Mouse (Mus musculus) liver, embryonic 11.5 days (tissue): Measurements from ENCODE around the gene Prkar2b. TPM values are rescaled to one million over a fixed set of nuclear protein-coding genes. Genes with fewer than 3 reads are reported as not detected.
A peak's percentile ranks its signal among the peaks of the same experiment; 100 is the strongest.
"Not testable (repeated sequence)": the region's sequence is repeated elsewhere in the genome, so short reads cannot be mapped to it uniquely, and the experiment has no call there.

Experiments used
- ATAC-seq: fragments of 200-750 bp; cut with Nextera tagmentation; replicated peaks from 2 replicates; pipeline ENCODE4 v1.8.0; 2017; ENCODE audit warnings: moderate number of reproducible peaks, mild to moderate bottlenecking, moderate TSS enrichment, moderate library complexity; ENCODE audit not compliant: low FRiP score
- DNase-seq: peaks from one replicate; pipeline ENCODE4 v3.0.0-alpha.2; 2017; ENCODE audit warnings: low spot score
- H3K27ac ChIP-seq: fragments of 300-500 bp; sonication (generic); 2 replicates; pipeline ENCODE4 v1.5.1; 2014; ENCODE audit warnings: mild to moderate bottlenecking, low read depth, low read length, control low read depth
- H3K27me3 ChIP-seq: fragments of 300-500 bp; sonication (generic); replicated peaks from 2 replicates; pipeline ENCODE4 v1.6.1; 2014; ENCODE audit warnings: low read length, mixed read lengths; ENCODE audit not compliant: control insufficient read depth, insufficient read depth
- H3K36me3 ChIP-seq: fragments of 300-500 bp; sonication (generic); 2 replicates; pipeline ENCODE4 v1.6.1; 2014; ENCODE audit warnings: mild to moderate bottlenecking, low read length, moderate library complexity, mixed read lengths; ENCODE audit not compliant: control insufficient read depth, insufficient read depth
- H3K4me1 ChIP-seq: fragments of 300-500 bp; sonication (generic); replicated peaks from 2 replicates; pipeline ENCODE4 v1.6.1; 2014; ENCODE audit warnings: low read length, mixed read lengths; ENCODE audit not compliant: control insufficient read depth, insufficient read depth
- H3K4me2 ChIP-seq: fragments of 300-500 bp; sonication (generic); 2 replicates; pipeline ENCODE4 v1.6.1; 2014; ENCODE audit warnings: mild to moderate bottlenecking, control low read depth, moderate library complexity
- H3K4me3 ChIP-seq: fragments of 300-500 bp; sonication (generic); 2 replicates; pipeline ENCODE4 v1.5.1; 2014; ENCODE audit warnings: low read depth, low read length, control low read depth
- H3K9ac ChIP-seq: fragments of 300-500 bp; sonication (generic); 2 replicates; pipeline ENCODE4 v1.6.1; 2014; ENCODE audit warnings: low read depth, low read length, control low read depth
- H3K9me3 ChIP-seq: fragments of 300-500 bp; sonication (generic); 2 replicates; pipeline ENCODE4 v1.6.1; 2016; ENCODE audit warnings: low read length, inconsistent platforms, mixed read lengths; ENCODE audit not compliant: control insufficient read depth
- WGBS: fragments of 180-500 bp; shearing (Covaris S2); extraction: QIAGEN DNeasy Blood & Tissue Kit; methylation state at CpG from one replicate; pipeline ENCODE4 v1.1.7; 2014; 5-methylcytosine and 5-hydroxymethylcytosine counted together
- polyA plus RNA-seq: library from polyadenylated mRNA; unstranded; fragments of >200 nt; fragmentation: Nextera tagmentation; extraction: Ambion mirVana; gene quantifications from 2 replicates; pipeline ENCODE4 v1.2.1, GENCODE M21; 2014

Gene Prkar2b
- polyA plus RNA-seq, 1 experiment from 2014 or later, result 103 TPM

DNA sequence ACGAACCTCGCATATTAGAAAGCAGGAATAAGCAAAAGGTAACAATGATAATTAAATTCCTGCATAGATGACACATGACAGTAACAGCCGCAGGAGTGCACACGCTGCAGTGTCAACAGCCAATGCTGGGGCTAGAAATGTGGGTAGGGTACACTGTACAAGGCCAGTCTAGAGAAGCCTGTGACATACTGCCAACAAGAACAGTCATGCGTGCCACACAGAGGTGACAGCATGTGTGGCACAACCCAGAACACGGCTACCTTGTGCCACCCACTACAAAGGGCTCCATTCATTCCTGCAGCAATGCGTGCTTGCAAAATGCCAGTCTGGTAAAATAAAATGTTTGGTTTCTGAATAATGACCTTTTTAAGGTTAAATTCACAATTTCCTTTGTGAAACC is 28.2 kb downstream of the Prkar2b start:
- DNase-seq (no peak), ATAC-seq (no peak)
- Histone ChIP-seq H3K9ac (no peak overlapping the region), H3K27ac (no peak overlapping the region), H3K36me3 (peaks cover 2% of the 10 kb centered on the region; the same call in 1 of the 2 replicates), H3K27me3 (no peaks in the 10 kb centered on the region), H3K9me3 (no peaks in the 10 kb centered on the region; the same call in 1 of the 2 replicates), H3K4me3 (no peak overlapping the region), H3K4me2 (no peak overlapping the region), H3K4me1 (no peaks in the 10 kb centered on the region)
- 93% methylated on average over 7 of the region's 7 CpGs for WGBS

DNA sequence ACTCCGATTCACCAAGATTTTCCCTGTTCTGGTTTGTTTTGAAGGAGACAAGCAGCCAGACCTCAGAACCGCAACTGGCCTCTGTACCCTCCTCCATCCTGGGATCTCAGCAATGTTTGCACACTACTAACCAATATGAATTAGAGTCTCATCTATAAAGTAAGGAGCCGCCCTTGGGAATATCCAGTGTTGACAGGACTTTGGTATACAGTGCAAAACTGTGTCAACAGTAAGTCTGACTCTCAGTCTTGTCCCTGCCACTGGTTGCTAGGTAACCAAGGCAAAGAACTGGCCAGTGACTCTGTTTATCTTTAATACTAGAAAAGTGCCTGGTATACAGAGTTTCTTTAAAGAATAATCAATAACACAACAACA is 42.7 kb downstream of the Prkar2b start:
- Histone ChIP-seq H3K27ac (peak overlapping the region; percentile 17; the same call in 1 of the 2 replicates), H3K9ac (no peak overlapping the region), H3K36me3 (no peaks in the 10 kb centered on the region), H3K27me3 (no peaks in the 10 kb centered on the region), H3K4me1 (peaks cover 33% of the 10 kb centered on the region), H3K4me2 (peak overlapping the region; percentile 28), H3K4me3 (no peak overlapping the region), H3K9me3 (no peaks in the 10 kb centered on the region)
- DNase-seq, result no peak
- no peak for ATAC-seq
- 25% methylated on average over 3 of the region's 3 CpGs for WGBS

DNA sequence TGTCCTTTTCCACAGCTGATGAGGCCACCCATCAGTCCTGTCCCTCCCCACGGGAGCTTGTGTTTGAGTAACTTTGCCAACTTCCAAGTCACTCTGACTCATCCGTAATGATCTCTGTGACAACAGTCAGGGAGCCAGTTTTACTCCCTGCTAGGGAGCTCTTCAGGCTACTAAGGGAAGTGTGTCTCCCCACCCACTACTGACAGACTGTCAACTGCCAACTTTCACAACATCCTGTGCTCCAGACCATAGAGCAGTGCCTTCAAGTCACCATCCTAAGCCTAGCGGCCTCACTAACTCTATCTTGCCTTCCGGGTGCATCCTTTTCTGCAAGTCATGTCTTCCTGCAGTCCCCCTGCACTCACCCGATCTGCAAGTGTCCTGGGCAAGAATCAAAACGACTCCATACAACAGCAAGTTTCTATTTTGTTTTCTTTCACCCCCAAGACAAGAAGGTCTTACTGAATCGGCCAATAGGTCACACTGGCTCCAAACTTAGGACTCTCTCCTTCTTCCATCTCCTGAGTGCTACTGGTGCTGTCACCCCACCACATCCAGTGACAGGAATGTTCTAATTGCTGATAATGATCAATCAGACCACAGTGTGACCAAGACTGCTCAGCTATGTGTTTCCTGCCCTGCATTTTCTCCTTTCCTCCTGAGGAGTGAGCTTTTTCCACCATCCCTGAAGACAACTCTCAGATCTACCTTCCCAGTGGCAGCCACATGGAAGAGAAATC is 43.3 kb downstream of the Prkar2b start:
- WGBS, result 18% methylated on average over 7 of the region's 7 CpGs
- H3K36me3 ChIP-seq, result no peaks in the 10 kb centered on the region
- no peak overlapping the region for H3K9ac ChIP-seq
- no peaks in the 10 kb centered on the region for H3K9me3 ChIP-seq
- no peaks in the 10 kb centered on the region for H3K27me3 ChIP-seq
- H3K27ac ChIP-seq, result peak overlapping the region; percentile 17
- peak; percentile 78 for ATAC-seq
- no peak for DNase-seq
- H3K4me1 ChIP-seq, result peaks cover 33% of the 10 kb centered on the region
- H3K4me2 ChIP-seq, result peak overlapping the region; percentile 28
- H3K4me3 ChIP-seq, result no peak overlapping the region

DNA sequence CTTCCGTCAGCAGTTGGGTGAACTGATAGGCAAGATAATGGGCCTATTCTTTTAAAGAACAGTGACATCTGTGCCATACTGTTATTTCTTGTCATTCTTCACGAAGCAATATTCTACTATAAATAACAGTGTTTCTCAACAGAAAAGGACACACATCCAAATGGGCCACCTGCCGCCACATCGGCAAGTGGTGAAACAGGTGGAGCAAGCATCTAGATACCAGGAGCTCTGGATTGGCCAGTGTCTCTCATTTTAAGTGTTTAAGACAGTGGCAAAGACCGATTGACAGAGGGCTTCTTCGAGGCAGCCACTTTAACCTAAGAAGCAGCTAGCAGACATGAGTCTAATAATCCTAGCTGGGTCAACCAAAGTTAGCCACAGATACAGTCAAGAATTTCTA is 44.6 kb downstream of the Prkar2b start:
- ATAC-seq, result no peak
- Histone ChIP-seq H3K27me3 (no peaks in the 10 kb centered on the region), H3K4me2 (no peak overlapping the region), H3K9me3 (no peaks in the 10 kb centered on the region), H3K4me1 (peaks cover 33% of the 10 kb centered on the region), H3K9ac (no peak overlapping the region), H3K4me3 (no peak overlapping the region), H3K36me3 (no peaks in the 10 kb centered on the region), H3K27ac (no peak overlapping the region)
- WGBS, result 78% methylated on average over 6 of the region's 6 CpGs
- no peak for DNase-seq

DNA sequence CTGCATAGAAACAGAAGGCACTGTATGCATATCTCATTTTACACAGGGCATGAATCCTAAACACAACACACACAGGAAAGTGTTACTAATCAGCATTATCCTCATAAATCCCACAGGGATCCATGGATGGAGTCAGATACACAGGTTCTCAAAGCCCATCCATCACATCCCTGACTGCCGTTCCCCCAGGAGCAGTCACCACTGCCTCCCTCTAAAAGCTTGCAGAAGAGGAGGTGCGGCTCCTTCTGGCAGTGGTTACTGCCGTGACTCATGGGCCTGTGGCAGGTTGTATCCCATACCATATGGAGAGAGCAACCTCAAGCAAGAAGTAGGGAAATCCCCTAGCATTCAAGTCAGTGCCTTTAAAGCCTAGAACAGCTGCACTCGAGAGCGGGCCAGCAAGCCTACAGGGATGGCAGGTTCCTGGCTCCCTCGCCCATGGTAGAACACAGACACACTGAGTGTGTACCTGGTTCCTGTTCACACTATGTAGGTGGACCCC is 45.8 kb downstream of the Prkar2b start:
- Histone ChIP-seq H3K9ac (no peak overlapping the region), H3K27me3 (no peaks in the 10 kb centered on the region), H3K9me3 (no peaks in the 10 kb centered on the region), H3K4me1 (peaks cover 36% of the 10 kb centered on the region), H3K27ac (no peak overlapping the region), H3K4me3 (no peak overlapping the region), H3K36me3 (no peaks in the 10 kb centered on the region), H3K4me2 (no peak overlapping the region)
- ATAC-seq (no peak), DNase-seq (no peak)
- WGBS, result 62% methylated on average over 6 of the region's 6 CpGs

DNA sequence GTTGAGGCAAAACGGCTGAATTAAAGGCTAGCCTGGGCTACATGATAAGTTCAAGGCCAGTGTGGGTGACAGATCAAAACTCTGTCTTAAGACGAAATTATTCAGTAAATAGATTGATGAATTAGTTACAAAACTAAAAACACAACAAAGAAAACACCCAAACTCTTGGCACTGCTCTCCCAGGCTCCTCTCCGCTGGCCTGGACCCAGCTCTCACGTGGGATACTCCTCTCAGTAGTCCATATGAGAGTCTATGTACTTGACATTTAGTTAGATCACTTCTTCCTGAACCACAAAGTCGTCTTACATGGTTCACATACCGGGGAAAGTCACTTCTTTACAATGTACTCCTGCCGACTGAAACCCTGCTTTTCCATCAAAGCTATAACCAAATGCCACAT is 46.3 kb downstream of the Prkar2b start:
- no peaks in the 10 kb centered on the region for H3K27me3 ChIP-seq
- DNase-seq (no peak), ATAC-seq (no peak)
- 67% methylated on average over 7 of the region's 7 CpGs for WGBS
- peaks cover 38% of the 10 kb centered on the region for H3K4me1 ChIP-seq
- H3K4me3 ChIP-seq, result no peak overlapping the region
- H3K9ac ChIP-seq, result no peak overlapping the region
- no peak overlapping the region for H3K27ac ChIP-seq
- H3K36me3 ChIP-seq, result no peaks in the 10 kb centered on the region
- H3K9me3 ChIP-seq, result no peaks in the 10 kb centered on the region
- H3K4me2 ChIP-seq, result no peak overlapping the region

DNA sequence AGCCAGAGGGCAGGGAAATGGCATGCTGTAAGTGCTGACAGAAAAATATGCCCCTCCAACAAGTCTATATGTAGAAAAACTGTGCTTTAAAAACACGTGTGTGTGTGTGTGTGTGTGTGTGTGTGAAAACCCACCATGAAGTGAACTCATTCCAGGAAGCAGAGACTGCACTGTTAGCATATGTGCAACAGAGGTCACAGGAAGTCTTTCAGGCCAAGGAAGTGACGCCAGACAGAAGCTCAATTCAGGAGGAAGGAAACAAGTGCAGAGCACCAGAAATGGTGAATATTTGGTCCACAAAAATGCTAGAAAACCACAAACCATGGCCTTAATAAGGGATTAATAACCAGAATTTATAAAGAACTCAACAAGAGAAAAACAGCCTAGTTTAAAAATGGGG is 48.9 kb downstream of the Prkar2b start:
- Histone ChIP-seq H3K4me3 (no peak overlapping the region), H3K27ac (no peak overlapping the region), H3K4me1 (peaks cover 26% of the 10 kb centered on the region), H3K36me3 (no peaks in the 10 kb centered on the region), H3K27me3 (no peaks in the 10 kb centered on the region), H3K4me2 (no peak overlapping the region), H3K9ac (no peak overlapping the region), H3K9me3 (no peaks in the 10 kb centered on the region)
- WGBS, result 58% methylated on average over 2 of the region's 2 CpGs
- ATAC-seq (no peak), DNase-seq (no peak)

DNA sequence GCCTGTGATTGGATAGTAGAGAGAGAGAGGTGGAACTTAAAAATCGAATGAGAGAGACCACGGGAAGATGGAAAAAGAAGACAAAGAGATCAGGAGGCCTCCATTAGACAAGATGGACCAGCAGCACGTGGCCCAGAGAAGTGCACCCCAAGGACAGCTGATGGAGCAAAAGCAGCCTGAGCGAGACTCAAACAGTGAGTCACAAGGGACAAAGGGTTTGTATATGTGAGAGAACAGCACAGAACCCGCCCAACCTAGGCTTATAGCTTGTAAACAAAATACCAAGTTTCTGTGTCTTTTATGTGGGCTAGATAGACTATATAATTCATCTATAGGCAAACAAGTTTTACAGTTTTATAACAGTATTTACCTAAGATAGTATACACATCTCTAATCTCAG is 50.0 kb downstream of the Prkar2b start:
- H3K4me2 ChIP-seq, result no peak overlapping the region
- H3K9me3 ChIP-seq, result no peaks in the 10 kb centered on the region
- H3K36me3 ChIP-seq, result no peaks in the 10 kb centered on the region
- no peaks in the 10 kb centered on the region for H3K27me3 ChIP-seq
- H3K27ac ChIP-seq, result no peak overlapping the region
- DNase-seq (no peak), ATAC-seq (no peak)
- 82% methylated on average over 5 of the region's 5 CpGs for WGBS
- H3K4me3 ChIP-seq, result no peak overlapping the region
- H3K4me1 ChIP-seq, result peaks cover 18% of the 10 kb centered on the region
- H3K9ac ChIP-seq, result no peak overlapping the region

DNA sequence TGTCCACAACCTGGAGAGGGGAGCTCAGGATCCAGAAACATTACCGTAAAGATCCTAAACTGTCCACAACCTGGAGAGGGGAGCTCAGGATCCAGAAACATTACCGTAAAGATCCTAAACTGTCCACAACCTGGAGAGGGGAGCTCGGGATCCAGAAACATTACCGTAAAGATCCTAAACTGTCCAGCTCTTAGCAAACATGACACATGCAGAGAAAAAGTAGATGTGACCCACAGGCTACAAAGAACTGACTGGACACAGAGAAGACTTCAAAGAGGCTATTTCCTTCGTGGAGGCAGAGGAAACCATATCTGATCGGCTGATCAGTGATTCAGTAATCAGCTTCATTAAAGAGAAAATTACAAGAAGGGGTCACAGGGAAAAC is 51.1 kb downstream of the Prkar2b start:
- peak overlapping the region; percentile 48 for H3K4me2 ChIP-seq
- H3K9ac ChIP-seq, result not testable (repeated sequence)

More for the DNA sequence above, 51.1 kb downstream of the Prkar2b start:
- 23% methylated on average over 5 of the region's 6 CpGs for WGBS
- H3K4me3 ChIP-seq, H3K9me3 ChIP-seq, ATAC-seq, H3K36me3 ChIP-seq, H3K27me3 ChIP-seq, H3K27ac ChIP-seq: not testable (repeated sequence)
- peaks cover 15% of the 10 kb centered on the region for H3K4me1 ChIP-seq
- DNase-seq, result peak; percentile 25
